Mouse (Mus musculus) lung, postnatal 0 days (tissue): ENCODE measurements at regions not wholly inside any gene's neighbourhood (a gene's known extent, or its start where the extent isn't known, plus 50 kb on each side); places are given as distances from the start of the nearest gene placed in this dataset.

Source experiments
- ATAC-seq: fragments of 200-750 bp; cut with Nextera tagmentation; 2 replicates; pipeline ENCODE4 v1.8.0; 2017; ENCODE audit warnings: moderate library complexity
- DNase-seq: peaks from one replicate; pipeline ENCODE4 v3.0.0-alpha.2; 2016; ENCODE audit warnings: low spot score
- H3K27ac ChIP-seq: fragments of 300-500 bp; sonication (generic); 2 replicates; pipeline ENCODE4 v1.5.1; 2014; ENCODE audit warnings: antibody characterized with exemption, mild to moderate bottlenecking, low read length, mixed read lengths
- H3K27me3 ChIP-seq: fragments of 300-500 bp; sonication (generic); replicated peaks from 2 replicates; pipeline ENCODE4 v1.6.1; 2014; ENCODE audit warnings: low read length, mixed read lengths; ENCODE audit not compliant: insufficient read depth
- H3K36me3 ChIP-seq: fragments of 300-500 bp; sonication (generic); 2 replicates; pipeline ENCODE4 v1.6.1; 2014; ENCODE audit warnings: low read length, mixed read lengths; ENCODE audit not compliant: insufficient read depth
- H3K4me1 ChIP-seq: fragments of 300-500 bp; sonication (generic); 2 replicates; pipeline ENCODE4 v1.6.1; 2014; ENCODE audit warnings: antibody characterized with exemption, low read depth, low read length, mixed read lengths; ENCODE audit not compliant: insufficient read depth
- H3K4me2 ChIP-seq: fragments of 300-500 bp; sonication (generic); replicated peaks from 2 replicates; pipeline ENCODE4 v1.6.1; 2014; ENCODE audit warnings: low read depth, mild to moderate bottlenecking, low read length, moderate library complexity, mixed read lengths
- H3K4me3 ChIP-seq: fragments of 300-500 bp; sonication (generic); 2 replicates; pipeline ENCODE4 v1.5.1; 2014; ENCODE audit warnings: low read depth, low read length
- H3K9ac ChIP-seq: fragments of 300-500 bp; sonication (generic); replicated peaks from 2 replicates; pipeline ENCODE4 v1.6.1; 2014; ENCODE audit warnings: low read depth, mild to moderate bottlenecking
- H3K9me3 ChIP-seq: fragments of 300-500 bp; sonication (generic); 2 replicates; pipeline ENCODE4 v1.6.1; 2016; ENCODE audit warnings: low read length, mixed read lengths
- CTCF ChIP-seq: IDR thresholded peaks from 2 replicates; pipeline ENCODE4 v1.5.1; 2016; ENCODE audit warnings: antibody characterized with exemption, mild to moderate bottlenecking
- EP300 ChIP-seq: IDR thresholded peaks from 2 replicates; pipeline ENCODE4 v1.6.1; 2016; ENCODE audit warnings: antibody characterized with exemption, mild to moderate bottlenecking, control low read depth
- WGBS: fragments of 180-500 bp; shearing (Covaris S2); extraction: QIAGEN DNeasy Blood & Tissue Kit; methylation state at CpG from one replicate; pipeline ENCODE4 v1.1.7; 2014; 5-methylcytosine and 5-hydroxymethylcytosine counted together

DNA sequence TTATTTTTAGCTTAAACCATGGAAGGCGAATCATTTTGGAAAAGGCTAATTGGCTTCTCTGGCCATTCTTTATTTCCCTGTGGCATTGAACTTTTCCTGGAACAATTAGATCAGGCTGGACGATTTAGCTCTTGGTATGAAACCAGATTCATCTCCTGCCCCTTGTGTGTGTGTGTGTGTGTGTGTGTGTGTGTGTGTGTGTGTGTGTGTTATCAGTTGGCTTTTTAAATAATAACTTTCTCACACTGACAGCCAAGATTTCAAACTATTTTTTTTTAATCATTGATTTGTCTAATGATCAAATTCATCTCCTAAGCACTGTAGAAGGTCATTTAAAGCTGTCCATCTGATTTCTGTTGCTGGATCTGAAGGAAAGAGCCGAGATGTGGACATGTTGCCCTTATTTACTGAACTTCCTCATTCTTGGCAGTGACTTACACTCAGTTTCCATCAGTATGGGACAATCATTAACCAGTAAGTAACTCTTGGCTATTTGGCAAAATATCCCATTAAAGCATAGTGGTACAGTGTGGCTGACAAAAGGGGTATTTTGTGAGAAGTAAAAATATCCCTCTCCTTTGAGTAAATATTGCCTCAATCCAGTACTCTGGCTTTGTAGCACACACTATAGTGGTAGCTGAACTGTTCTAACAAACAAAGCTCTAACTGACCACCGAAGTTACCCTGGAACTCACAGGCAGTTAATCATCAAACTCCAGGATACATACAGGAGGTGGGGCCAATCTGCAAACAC, 82.5 kb upstream of the Dpt start:
- TF ChIP-seq EP300 (peak; percentile 74), CTCF (no peak)
- Histone ChIP-seq H3K4me1 (no peaks in the 10 kb centered on the region), H3K9ac (no peak overlapping the region), H3K27me3 (no peaks in the 10 kb centered on the region), H3K4me2 (no peak overlapping the region), H3K36me3 (no peaks in the 10 kb centered on the region), H3K4me3 (no peak overlapping the region), H3K9me3 (no peaks in the 10 kb centered on the region), H3K27ac (no peak overlapping the region)
- ATAC-seq = peak; percentile 89
- 39% methylated on average over 4 of the region's 4 CpGs for WGBS
- peak; percentile 80 for DNase-seq

- no peak overlapping the region for H3K4me3 ChIP-seq
- DNase-seq (no peak), ATAC-seq (no peak)
- H3K9me3 ChIP-seq = no peaks in the 10 kb centered on the region
- no peak overlapping the region for H3K9ac ChIP-seq
- no peak overlapping the region for H3K27ac ChIP-seq
- WGBS = 84% methylated on average over 3 of the region's 3 CpGs
- TF ChIP-seq EP300 (no peak), CTCF (no peak)
- no peak overlapping the region for H3K4me2 ChIP-seq
- no peaks in the 10 kb centered on the region for H3K36me3 ChIP-seq
- no peaks in the 10 kb centered on the region for H3K4me1 ChIP-seq
- no peaks in the 10 kb centered on the region for H3K27me3 ChIP-seq
Observed at GRCm38 (mm10) chr1:164712514-164712913, 83.9 kb upstream of the Dpt start.

- no peaks in the 10 kb centered on the region for H3K36me3 ChIP-seq
- ATAC-seq (peak; percentile 86), DNase-seq (peak; percentile 79)
- H3K9me3 ChIP-seq = no peaks in the 10 kb centered on the region
- 59% methylated on average over 11 of the region's 11 CpGs for WGBS
- no peak overlapping the region for H3K4me3 ChIP-seq
- H3K27me3 ChIP-seq = no peaks in the 10 kb centered on the region
- no peak overlapping the region for H3K9ac ChIP-seq
- H3K27ac ChIP-seq = 0 out of 2 replicates have a peak overlapping the region, but pooled peaks have one; percentile 17
- TF ChIP-seq CTCF (no peak), EP300 (peak; percentile 7; the same call in 1 of the 2 replicates)
- H3K4me1 ChIP-seq = no peaks in the 10 kb centered on the region
- H3K4me2 ChIP-seq = no peak overlapping the region
Observed at GRCm38 (mm10) chr1:164704397-164705091, 91.9 kb upstream of the Dpt start.

DNA sequence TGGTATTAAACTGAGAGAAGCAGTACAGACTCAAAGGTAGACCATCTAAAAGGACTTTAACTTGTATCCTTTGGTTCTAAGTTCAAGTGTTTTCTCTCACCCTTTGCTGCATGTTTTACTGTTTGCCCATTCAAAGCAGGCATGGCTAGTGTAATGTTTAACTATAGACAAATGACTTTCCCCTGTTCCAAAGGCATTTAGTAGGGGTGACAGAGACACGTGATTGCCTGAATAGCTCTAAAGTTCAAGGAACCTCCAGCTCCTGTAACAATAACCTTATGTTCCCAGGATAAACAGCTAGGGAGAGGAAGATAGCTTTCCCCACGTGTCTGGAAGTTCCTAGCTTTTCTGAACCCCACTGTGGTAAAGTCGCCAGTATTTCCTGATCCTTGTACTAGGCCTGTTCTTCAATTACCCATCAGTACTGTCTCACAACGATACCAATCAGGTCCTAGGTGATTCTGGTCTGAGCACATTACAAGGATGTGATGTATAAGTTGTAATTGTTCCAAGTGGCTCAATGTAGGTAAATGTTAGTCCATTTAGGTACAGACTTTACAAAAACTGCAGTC, 92.8 kb upstream of the Dpt start:
- TF ChIP-seq CTCF (no peak), EP300 (no peak)
- Histone ChIP-seq H3K9ac (no peak overlapping the region), H3K27ac (no peak overlapping the region), H3K4me2 (no peak overlapping the region), H3K9me3 (no peaks in the 10 kb centered on the region), H3K4me3 (no peak overlapping the region), H3K4me1 (no peaks in the 10 kb centered on the region), H3K36me3 (no peaks in the 10 kb centered on the region), H3K27me3 (no peaks in the 10 kb centered on the region)
- peak; percentile 31 for DNase-seq
- peak; percentile 48; the same call in 1 of the 2 replicates for ATAC-seq
- WGBS = 36% methylated on average over 4 of the region's 4 CpGs

- Histone ChIP-seq H3K9ac (no peak overlapping the region), H3K27me3 (no peaks in the 10 kb centered on the region), H3K27ac (no peak overlapping the region), H3K4me1 (no peaks in the 10 kb centered on the region), H3K36me3 (no peaks in the 10 kb centered on the region), H3K4me3 (no peak overlapping the region), H3K9me3 (no peaks in the 10 kb centered on the region), H3K4me2 (no peak overlapping the region)
- DNase-seq (no peak), ATAC-seq (no peak)
- TF ChIP-seq EP300 (no peak), CTCF (no peak)
- WGBS = 53% methylated on average over 1 of the region's 1 CpGs
Observed at GRCm38 (mm10) chr1:164690055-164690454, 106.4 kb upstream of the Dpt start.

DNA sequence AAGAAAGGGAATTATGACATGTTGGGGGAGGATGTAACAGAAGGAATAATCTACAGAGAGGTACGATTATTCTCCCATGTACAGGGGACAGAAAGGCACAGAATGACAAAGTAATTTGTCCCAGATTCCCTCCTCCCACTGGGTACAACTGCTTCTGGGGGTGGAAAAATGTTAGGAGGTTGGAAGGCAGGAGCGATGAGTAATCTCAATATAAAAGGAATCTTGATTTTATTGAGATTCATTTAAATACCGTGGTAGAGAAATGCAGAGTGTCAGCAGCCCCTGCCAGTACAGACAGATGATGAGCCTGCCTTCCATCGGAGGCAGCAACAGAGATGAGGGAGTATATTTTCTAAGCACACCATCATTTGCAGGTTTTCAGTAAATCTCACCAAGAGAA, 107.1 kb upstream of the Dpt start:
- DNase-seq (no peak), ATAC-seq (no peak)
- 84% methylated on average over 4 of the region's 4 CpGs for WGBS
- TF ChIP-seq CTCF = no peak
- H3K27ac ChIP-seq = no peak overlapping the region
- H3K4me1 ChIP-seq = no peaks in the 10 kb centered on the region
- no peaks in the 10 kb centered on the region for H3K9me3 ChIP-seq
- no peak overlapping the region for H3K9ac ChIP-seq
- H3K4me3 ChIP-seq = no peak overlapping the region
- no peaks in the 10 kb centered on the region for H3K36me3 ChIP-seq
- no peak overlapping the region for H3K4me2 ChIP-seq
- H3K27me3 ChIP-seq = no peaks in the 10 kb centered on the region
